Mouse (Mus musculus) cerebellum, adult 11-12 months (tissue): Measurements from ENCODE around the gene Rdh14.

Source experiments
- DNase-seq: peaks from one replicate; pipeline ENCODE4 v3.0.0; 2022

The Rdh14 gene

DNA sequence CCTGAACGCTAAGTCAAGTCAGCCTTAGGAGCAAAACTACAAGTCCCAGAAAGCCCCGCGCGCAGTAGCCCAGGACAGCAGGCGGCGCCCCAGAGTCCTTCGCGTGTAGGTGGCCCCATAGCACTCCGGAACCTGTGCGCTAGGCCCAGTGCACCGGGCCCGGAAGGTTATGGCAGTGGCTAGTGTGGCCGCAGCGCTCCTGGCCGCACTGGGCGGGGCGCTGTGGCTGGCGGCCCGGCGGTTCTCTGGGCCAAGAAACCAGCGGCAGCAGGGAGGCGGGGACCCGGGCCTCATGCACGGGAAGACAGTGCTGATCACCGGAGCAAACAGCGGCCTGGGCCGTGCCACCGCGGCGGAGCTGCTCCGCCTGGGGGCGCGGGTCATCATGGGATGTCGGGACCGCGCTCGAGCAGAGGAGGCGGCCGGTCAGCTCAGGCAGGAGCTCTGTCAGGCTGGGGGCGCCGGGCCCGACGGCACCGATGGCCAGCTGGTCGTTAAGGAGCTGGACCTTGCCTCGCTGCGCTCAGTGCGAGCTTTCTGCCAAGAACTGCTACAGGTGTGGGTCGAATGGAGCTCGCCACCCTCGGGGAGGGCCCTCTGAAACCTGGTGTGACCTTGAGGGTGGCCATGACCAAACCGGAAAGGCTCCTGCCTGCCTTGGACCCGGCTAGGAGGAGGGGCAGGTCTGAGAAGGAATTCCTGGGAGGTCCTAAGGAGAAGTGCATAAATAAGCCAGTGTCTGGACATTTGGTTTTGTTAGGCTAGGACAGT is at the start of gene Rdh14:
Gene Rdh14 (plus strand): TSS at position 102 of the 771 bp plus-strand sequence.
- DNase-seq, result peak; percentile 95

DNA sequence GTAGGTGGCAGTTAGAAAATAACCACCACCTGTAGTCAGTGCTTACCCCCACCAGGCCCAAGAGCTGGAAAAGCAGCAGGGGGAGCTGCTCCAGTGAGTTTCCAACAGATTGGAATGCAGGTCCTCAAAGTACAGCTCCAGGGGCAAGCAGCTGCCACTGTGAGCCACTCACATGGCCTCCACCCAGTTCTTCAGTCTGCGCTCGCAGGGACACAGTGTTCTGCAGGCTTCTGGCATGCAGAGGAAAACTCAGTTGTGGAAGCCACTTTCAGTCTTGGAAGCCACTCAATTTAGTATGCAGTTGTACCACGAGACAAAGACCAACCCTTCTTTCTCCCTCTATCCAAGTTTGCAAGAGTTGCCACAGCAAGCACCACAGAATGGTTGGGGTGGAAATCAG is 39.9 kb upstream of the Rdh14 start:
- DNase-seq, result no peak

DNA sequence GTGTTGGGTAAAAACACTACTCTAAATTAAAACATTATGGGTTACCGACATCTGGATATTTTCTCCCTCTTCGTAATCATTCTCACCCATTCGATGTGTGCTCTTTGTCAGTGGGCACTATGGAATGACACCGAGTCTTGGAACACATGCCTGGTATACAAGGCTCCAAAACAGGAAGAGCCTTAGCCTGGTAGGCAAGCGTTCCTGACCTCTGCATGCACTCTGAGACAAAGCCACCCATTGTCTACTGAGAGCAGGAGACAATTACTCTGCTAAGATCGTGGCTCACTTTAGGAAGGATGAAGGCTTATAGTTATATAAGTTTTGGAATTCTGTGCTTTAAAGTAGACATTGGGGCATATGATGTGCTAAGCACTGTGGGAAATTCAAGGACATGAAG is 32.8 kb upstream of the Rdh14 start:
- no peak for DNase-seq

DNA sequence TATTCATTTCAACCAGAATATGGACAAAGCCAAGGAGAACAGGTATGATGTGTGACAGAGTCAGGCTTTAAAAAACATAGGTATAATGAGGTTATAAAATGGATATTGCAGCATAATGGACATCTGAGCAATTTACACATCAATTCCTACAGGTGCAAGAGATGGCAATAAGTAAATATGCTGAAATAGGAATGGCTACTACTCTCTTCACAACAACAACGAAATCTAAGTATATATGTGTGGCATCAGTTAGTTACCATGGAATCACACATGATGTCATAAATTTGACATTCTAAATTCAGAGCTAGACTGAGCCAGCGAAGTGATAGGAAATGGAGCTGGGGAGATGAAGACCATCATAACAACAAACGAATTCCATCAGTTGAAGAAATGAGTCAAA is 20.9 kb upstream of the Rdh14 start, which contains the start of gene Nt5c1b:
Gene Nt5c1b (plus strand): TSS at position 301 of the 400 bp plus-strand sequence.
- no peak for DNase-seq

DNA sequence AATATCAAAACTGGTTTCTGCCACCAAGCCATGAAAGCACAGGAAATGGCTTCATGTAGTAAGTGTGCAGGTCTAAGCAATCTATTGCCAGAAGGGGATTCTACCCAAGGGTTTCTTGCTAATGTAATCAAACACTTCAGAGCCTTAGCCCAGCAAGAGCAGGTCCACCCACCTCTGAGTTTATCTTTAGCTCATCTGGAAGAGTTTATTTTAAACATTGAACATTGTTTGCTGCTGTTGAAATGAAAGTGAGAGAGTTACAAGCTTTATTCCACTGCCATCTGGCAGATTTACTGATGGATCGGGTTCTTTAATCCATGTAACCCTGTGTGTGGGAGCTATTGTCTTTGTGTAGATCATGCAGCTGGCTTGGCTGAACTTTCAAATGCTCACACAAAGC is 10.2 kb downstream of the Rdh14 start:
- no peak for DNase-seq

DNA sequence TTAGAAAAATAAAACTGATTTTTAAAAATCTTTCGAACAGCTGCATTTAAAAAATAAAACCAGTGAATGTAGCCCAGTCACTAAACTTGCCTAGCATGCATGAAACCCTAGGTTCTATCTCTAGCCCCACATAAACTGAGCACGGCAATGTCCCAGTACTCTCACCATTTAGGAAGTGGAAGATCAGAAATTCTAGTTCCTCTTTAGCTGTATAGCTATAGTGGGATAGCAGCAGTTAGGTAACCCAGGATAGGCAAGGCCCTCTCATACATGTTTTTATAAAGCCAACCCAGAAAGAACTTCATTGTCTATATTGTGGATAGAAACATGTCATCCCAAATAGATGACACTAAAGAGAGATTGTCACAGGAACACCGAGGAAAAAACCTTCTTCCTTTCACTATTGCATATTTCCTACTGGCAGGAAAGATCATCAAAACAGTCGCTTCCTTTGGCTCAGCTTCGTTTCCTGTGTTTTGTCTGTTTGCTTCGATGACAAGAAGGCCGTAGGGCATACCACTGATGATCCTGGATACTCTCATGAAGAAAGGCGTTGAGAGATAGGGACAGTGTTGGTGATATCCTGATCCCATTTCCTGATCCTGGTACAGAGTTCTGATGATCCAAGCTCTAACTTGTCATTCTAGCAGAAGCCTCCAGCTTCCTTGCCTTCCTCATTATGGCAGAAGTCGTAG is 12.0 kb downstream of the Rdh14 start:
- no peak for DNase-seq

DNA sequence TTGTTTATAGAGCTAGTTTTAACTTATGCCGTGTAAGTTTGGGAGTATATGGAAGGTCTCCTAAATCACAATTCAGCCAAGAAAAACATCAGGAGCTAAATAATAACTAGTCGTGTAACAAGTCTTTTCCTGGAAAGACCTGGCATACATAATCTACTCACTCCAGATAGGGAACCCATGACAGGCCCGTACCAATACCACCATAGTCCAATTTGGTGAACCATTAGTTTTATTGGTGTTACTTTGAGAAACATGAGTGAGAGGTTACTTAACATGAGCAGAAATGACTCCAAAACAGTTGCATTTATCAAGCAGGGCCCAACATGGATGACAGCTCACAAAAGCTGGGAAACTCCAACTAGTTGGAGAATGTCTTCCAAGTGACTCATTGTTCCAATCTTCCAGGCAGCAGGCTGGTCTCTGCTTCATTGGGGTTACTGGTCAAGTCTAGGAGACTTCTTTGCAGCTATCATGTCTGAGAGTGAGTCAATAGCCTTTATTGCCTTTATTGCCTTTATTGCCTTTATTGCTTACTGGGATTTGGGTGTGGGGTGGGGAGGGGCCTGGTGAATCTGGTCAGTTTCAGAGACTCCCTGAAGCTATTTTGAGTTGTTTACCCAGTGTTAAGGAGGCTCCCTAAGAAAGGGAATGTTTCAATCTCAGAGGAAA is 20.1 kb downstream of the Rdh14 start:
- DNase-seq, result no peak

DNA sequence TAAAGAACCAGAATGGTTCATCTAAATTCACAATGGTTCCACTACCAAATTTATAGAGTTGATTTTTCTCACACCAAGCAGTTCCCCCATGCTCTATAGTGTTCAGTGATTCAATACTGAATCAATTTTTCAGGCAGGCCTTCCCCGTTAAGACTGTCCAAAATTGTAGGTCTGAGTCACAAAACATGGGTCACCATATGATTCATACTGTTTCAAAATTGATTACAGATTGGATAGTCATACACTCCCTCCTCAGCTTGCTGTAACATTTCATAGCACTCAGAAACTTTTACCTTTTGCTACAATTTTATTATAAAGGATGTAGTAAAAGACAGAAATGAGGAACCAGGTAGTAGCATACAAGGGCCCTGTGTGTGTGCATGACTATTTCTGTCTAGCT is 20.9 kb downstream of the Rdh14 start:
- DNase-seq, result no peak

DNA sequence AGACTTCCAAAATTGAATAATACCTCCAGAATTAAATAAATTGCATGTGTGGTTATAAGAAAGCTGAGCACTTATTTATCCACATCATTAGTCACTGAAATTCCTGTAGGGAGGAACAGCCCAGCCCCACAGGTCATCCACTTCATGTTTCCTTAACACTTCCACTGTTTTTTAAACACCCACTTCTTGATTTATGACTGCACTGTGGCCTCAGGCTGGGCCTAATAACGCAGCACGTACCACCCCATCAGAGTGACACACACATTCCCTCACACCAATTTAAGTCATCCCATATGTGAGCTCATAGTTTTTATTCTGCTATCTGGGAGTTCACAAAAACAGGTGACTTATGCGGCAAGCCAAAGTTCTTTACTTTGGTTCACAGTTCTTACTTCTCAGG is 31.8 kb downstream of the Rdh14 start:
- DNase-seq, result no peak

DNA sequence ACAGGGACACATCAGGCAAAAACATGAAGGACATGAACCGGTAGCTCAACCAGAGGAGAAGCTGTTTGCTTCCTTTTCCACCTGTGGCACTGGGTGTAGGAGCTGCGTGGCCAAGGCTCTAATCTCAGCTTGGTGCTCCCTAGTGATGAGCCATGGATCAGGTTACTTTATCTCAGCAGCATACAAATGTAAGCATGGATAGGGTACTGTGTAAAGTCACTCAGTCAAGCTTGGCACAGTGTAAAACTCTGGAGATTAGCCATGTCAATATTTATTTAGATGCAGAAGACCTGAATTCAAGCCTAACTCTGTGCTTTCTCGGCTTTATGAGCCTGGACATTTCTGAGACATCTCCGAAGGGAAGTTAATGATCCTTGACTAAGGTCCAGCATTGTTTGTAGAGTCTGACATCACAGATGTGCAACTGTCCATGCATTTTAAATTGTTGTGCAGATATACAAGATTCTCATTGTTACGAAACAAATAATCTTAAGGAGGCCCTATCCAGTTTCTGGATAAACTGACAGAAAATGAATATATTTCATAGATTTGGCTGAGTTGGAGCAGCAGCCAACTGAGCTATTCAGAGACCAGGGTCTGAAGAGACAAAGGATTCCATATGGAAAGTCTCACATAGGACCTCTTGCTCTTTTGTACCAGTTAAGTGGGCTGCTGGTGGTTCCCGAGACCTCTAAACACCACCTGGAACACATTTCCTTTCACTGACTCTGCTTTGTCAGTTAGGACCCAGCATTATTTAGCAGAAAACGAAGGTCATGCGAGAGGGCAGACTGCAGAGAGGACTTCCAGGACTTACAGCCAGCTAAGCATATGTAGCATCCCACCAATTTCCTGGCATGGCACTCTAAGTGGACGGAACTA is 35.7 kb downstream of the Rdh14 start:
- no peak for DNase-seq

DNA sequence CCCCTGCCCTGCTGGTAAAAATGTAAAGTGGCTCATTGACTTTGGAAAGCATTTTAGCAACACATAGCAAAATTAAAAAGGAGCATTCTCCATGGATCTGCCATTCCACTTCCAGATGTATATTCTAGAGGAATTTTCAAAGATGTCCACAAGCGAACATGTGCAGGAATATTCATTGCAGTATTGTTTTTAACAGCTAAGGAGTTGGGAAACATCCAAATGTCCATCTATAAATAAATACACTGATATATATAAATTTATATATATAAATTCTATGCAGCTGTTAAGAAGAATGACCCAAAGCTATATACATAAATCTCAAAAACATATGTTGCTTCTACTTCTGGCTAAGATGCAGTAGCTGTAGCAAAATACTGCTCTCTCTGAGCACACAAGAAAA is 40.4 kb downstream of the Rdh14 start:
- DNase-seq, result no peak

DNA sequence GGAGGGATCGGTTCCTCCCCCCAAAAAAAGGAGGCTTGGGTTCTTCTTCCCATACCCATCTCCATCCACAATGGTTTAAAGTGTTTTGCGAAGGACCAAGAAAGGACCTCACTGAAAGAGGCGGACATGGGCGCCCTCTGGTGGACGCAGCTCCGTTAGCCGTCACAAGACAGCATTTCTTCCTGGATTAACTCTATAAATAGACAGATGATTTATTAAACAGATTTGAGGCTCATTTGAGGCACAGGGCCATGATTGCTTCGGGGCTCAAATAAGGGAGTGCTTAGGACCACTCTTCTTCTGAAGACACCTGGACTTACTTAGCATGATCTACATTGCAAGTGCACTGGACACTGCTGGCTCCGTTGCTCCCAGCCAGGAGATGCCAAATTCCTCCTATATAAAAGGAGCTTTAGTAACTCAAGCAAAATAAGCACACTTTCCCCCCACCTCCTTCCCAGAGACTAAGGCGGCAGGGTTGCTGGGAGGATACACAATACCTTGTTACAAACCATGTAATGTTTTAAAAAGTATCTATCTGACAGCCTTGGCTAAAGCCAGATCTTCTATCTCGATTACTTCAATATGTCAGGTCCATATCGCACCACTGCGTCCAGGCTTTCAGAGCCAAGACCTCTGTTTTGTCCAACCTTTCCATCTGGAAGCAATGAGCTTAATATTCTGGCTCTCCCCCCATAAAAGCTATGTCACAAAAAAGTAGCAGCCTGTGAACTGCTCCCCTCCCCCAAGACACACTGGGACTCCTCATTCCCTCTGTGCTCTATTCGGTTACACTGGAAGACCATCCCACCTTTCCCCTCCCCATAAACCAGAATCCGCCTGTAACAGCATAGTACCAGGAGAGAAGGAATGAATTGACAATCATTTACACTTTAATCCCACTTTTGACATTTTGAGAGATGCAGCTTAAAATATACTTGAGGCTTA is 47.8 kb downstream of the Rdh14 start:
- peak; percentile 32 for DNase-seq

DNA sequence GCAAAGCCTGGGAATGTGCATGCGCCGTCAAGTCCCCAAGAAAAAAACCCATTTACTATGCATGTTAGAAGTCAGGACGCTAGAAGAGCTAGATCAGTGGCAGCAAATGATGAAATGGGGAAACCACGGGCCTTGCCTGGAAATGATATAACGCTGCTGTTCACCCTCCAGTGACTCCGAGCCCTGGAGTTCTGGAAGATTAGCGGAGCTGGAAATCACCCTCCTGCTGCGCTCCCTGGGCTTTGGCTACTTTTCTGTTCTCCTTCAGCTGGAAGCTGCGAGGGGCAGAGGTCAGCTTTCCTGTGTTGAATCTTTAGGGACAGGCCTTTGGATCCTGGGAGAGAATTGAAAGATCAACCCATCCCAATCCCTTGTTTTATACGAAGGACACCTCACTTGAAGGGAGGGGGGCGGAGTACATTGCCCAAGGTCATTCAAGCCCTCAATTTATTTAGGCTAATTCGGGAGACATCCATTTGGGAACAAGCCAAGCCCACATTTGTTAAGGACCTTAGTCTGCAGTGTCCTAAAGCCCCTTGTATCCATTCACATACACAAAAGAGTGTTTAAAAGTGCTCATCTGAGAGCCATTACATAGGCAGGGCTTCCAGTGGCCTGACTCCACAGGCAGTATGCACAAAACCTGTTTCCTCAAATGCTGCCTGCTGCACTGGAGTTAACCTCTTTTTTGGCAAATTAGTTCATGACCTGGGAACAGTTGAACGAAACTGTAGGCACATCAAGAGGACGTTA is 49.1 kb downstream of the Rdh14 start:
- DNase-seq, result no peak
